Mouse (Mus musculus) 416B (cell line): ENCODE results near the gene Fbrsl1.

Source experiments
- DNase-seq: peaks from one replicate; pipeline ENCODE4 v3.0.0; 2011; ENCODE audit warnings: low read depth

Gene Fbrsl1

DNA sequence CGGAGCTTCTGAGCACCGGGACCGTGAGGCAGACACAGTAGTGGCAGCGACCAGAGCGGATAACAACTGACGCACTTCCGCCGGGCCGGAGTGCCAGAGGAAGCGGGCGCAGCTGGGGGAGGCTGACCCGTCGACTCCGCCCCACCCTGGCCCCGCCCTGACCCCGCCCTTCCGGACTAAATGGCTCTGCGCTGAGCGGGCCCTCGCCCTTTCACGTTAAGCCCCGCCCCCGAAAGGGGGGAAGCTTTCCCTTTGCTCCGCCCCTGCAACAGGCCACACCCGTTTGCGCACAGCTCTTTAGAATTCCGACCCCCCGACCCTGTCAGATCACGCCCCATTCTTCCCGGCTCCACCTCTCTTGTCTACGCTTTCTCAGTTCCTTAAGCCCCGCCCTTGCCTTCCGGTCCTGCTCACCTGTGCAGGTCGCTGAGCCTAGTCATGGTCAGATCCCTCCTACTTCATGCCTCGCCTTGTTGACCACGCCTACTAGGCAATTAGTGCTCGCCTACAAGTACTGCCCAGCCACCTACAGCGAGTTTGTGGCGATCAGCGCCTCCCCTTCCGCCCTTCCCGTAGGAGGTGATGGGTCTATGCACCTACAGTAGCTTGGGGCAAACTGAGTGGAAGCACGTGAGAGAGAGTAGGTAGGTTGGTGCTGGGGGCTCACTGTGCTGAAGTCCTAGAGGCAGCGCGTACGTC is at the start of gene Fbrsl1:
Fbrsl1 (minus strand) TSS at position 68 of the 699 bp plus-strand sequence.
- peak; percentile 98 for DNase-seq

DNA sequence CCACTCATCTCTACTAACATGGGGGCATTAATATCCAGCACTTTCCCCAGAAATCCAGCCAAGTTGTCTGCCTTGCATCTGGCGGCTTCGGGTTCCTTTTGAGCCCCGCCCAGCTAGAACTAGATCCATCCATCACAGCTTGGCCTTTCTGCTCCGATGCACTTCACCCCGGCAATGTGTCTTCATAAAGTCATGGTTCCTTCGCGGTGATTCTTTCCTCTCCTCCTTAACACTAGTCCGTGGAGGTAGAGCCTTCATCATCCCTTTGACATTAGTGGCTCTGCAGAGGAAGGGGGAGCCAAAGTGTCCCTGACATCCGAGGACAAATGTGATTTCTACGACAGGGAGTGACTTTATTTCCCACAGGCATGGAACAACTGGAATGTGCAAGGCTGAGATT is 49.8 kb upstream of the Fbrsl1 start:
- no peak for DNase-seq

DNA sequence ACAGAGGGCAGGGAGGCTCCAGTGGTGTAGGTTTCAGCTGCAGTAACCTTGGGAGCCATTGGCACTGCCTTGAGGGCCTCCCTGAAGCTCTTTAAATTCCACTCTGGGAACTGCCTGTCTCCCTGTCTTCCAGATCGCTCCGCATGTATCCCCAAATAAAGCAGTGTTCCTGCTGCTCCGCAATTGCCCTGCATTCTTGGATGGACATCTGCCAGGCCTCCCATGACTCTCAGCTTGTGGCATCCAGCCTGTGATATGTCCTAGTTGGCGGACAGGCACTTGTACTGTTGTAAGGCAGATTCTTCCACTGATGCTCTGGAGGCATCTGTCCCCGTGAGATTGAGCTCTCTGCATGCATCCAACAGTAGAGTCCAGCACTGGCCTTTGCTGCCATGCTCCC is 49.3 kb upstream of the Fbrsl1 start:
- DNase-seq = no peak

DNA sequence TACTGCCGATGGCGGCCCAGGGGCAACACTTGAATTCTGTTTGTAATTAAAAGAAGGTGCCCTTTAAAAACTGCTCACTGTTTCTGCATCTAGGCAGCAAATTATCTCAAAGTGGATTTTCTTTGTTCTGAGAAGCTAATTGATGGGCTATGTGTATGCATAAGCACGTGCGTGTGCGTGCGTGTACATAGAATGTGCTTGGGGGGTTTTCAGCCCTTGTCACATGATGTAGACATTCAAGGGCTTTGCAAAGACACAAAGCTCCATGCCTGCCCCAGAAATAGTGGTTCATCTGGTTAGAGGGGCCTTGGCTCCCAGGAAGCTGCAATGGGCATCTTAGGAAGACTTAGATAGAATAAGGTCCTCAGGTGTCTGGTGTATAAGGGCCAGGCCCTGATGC is 46.7 kb upstream of the Fbrsl1 start:
- no peak for DNase-seq

DNA sequence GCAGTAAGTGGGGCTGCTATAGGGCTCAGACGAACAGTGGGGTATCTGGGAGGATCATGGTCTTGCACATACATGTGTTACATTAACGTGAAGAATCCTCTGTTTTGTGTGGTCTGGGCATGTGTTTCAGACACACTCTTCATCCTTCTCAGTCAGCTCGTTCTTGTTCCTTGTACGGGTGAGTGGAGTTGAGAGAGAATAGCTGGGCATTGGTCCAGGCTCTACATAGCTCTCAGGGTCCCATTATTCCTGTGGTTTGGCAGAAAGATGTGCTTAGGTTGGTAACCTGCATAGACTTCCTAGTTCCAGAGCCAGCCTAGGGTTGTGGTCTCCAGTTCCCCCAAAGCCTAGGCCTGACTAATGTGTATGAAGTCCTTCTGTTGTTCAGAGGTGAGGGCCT is 46.1 kb upstream of the Fbrsl1 start:
- DNase-seq = no peak

DNA sequence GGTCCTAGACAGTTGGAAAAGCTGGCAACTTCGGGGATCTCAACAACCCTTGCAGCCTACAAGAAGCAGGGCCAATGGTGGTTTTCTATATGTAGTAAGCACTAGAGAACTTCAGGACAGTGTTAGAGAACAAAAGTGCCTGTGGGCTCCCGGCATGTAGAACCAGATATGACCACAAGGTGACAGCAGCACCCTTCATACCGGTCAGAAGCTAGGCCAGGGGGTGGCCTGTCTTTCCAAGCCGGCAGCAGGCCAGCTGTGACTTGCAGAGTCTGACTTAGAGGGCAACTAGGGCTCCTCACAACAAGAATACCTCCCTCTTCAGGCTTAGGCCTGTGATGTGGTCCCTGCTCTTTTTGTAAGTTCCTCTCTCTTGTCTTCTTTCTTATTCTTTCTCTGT is 45.5 kb upstream of the Fbrsl1 start:
- peak; percentile 84 for DNase-seq

DNA sequence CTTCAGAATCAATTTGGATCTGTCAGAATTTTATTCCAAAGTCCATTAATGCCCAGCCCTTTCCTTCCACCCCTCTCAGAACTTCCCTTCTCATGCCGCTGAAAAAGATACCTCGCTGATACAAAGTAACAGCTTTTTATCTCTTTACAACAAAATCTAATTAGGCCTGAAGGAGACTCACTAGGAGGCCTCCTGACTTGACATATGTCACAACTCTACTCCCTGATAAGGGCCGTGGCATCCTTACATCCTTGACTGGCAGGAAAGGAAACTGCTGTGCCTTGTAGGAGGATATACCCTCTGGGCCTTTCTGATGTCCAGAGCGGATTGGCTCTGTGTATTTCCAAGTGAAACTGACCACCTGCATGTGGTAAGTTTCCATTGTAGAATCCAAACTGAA is 41.3 kb upstream of the Fbrsl1 start:
- no peak for DNase-seq

DNA sequence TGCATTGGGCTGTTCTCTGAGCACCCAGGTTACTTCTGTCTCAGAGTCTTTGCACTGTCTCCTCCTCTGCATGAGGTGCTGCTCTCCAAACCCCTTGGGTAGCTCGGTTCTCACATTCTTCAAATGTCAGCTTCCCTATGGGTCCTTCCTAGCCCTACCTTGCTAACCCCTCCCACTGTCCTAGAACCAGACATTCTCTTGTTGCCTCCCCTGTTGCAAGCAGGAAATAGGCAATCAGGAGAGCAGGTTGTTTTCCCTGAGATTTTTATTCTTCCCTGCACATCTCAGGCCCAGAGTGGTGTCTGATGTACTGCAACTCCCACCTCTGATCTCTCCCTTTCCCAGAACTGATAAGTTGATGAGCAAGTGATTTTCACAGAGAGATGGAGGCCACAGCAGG is 39.6 kb upstream of the Fbrsl1 start:
- DNase-seq = no peak

DNA sequence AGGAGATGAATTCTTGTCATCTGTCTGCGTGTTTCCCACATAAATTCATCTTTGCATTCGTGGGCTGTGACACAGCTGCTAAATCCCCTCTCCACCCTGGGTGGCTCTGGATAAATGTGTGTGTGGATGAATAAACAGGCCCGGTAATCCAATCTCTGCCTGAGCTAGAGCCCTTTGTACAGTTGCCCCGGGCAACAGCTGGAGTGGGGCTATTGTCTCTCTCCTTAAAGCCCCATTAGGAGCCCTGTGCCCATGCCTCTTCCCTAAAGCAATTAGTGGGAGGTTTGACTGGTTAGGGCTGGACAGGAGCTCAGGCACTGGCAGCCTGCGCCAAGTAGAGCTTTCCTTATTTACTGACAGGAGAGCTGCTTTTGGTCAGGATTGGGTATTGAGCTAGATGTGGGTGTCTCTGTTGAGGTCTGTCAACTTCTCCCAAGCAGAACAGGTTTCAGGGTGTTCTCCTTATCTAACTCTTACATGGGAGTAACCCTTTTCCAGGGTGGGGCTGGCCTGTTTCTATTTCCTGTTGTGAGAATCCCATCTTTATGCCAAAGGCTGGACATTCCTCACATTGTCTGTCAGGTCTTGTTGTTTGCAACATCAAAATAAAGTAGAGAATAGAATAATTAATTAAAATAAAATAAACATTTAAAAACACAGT is 38.5 kb upstream of the Fbrsl1 start:
- DNase-seq = no peak

DNA sequence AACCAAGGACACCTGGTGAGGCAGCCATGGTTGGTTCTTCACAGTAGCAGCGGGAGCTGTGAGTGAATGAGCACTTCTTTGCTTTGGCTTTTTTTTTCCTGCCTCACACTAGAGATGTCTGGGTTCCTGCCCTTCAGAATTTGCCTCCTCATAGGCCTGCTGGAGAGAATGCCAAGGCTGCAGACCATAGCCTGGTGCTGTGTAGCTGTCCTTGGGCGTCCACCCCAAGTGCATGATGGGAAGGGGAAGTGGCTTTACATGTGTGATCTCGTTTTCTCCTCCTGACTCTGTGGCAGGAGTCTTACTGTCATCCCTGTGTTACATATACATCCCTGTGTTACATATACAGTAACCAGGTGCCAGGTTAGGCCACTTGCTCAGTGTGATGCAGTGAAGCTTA is 36.4 kb upstream of the Fbrsl1 start:
- DNase-seq = peak; percentile 44

DNA sequence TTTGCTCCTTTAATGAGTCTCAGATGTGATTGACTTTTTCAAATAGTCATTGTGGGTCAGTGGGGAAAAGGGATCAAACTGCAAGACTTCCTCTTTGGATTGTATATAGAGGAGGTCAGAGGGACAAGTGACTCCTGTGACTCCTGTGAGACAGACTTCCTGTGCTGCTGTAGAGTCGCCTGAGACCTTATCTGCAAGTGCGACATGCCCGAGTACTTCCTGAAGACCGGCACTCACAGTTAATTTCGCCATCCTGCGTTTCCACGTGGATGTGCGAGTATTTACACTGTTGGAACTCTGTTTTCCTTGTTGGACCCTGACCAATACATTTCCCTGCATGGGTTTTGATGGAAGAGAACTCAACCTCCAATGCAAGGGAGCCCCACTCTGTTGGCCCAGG is 30.9 kb upstream of the Fbrsl1 start:
- peak; percentile 96 for DNase-seq

DNA sequence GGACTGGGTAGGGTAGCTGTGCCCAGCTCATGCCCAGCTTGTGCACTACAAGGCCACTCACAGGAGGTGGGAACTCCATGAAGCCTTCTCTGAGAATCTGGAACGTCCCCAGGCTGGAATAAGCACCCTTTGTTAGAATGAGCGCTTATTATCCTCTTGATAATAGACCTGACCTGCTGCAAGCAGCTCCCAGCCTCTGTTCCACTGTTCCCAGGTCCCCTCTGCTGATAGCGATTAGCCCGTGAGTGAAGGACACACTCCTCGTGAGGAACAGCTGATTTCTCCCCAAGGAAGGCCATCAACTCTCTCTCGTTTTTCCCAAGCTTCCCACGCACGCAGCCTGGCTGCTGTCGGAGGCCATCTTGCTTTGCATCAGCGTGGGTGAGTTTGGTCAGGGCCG is 25.9 kb upstream of the Fbrsl1 start:
- no peak for DNase-seq

DNA sequence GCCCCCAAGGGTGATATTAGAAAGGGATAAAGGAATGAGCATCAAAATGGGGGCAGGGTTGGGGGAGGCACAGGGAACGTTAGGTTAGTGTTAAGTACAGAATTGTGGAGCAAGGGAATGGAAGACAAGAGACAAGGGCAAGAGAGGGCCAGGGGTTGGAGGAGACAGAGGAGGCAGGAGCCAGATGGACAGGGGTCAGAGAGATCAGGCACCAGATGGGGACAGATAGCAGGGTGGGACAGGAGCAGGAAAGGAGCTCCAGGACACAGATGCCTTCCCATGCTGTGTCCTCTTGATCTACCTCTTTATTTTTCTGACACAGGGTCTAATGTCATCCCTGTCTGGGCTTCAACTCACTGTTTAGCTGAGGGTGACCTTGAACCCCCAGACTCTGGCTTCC is 24.5 kb upstream of the Fbrsl1 start:
- no peak for DNase-seq

DNA sequence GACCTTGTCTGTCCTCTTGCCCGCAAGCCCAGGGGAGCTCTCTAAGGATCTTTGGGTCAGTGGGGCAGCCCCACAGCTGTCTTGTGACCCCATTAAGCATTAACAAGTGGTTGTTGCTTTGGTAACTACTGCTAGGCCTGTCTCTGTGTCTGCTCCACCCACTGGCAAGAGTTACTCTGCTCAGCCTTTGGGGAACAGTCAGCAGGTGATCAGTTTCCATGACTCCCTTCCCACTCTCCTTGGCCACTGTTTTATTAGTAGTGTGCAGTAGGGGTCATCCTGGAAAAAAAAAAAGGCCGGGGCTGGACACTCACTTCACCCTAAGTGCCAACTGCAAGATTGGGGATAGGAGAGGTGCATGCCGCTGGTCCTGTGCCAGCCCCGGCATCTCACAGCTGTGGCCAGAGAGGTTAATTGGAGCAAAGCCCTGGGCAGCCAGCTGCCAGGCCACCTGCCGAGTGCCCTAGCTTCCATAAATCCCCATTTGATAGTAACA is 23.7 kb upstream of the Fbrsl1 start:
- DNase-seq = no peak

DNA sequence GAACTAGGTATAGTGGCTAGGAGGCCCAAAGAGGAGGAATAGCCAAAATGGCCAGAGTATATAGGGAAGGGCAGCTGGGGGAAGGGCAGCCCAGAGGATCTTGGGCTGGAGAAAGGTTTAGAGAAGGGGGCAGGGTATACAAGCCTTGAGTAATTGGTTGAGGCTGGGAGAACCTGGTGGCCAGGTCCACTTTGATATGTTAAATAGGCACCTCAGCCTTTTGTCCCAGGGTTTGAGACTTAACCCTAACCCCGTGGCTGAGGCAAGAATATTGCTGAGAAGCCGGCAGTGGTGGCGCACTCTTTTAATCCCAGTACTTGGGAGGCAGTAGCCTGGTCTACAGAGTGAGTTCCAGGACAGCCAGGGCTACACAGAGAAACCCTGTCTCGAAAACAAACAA is 23.0 kb upstream of the Fbrsl1 start:
- no peak for DNase-seq

DNA sequence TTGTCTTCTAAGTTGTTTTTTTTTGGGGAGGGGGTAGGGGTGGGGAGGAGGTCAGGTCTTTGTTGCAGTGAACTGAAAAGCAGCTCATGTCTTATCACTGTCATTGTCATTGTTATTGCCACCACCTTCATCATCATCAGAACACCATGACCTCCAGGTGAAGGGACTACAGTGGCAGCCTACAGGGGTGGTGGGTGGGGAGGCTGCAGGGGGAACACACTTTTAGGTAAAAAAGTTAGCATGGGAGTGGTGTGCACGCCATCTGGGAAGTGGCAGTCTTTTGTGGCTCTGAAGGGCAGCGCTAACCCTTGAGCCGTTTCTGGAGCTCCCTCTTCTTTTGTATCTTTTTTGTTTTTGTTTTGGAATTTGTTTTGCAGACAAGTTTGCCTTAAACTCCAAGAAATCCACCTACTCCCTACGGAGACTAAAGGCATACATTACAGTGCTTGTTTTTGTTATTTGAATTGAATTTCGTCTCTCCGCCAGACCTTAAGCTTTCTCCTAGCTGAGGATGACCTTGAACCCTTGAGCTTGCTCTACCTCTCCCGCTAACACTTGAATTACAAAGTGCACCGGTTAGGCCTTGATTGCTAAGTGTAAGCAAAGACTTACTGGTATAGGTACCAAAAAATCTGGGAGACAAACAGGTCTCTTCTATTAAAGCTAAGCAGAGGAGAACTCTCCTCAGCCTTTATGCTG is 21.1 kb upstream of the Fbrsl1 start:
- no peak for DNase-seq

DNA sequence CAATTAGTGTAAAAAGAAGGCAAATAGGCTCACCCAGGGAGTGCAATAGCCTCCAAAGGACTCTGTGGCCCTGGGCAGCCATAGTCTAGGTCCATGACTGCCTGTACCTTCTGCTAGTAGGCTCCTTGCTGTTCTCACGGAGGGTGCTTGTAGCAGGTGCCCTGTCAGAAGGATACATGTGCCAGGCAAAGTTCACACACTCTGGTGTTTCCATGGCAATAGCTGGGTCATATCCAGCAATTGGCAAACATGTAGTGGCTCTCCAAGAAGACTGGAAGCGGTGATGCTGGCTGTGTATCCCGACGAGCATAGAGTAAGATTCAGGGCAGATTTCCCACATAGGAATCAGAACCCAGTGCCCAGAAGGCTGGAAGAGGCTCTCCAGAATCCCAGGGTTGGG is 20.0 kb upstream of the Fbrsl1 start:
- no peak for DNase-seq

DNA sequence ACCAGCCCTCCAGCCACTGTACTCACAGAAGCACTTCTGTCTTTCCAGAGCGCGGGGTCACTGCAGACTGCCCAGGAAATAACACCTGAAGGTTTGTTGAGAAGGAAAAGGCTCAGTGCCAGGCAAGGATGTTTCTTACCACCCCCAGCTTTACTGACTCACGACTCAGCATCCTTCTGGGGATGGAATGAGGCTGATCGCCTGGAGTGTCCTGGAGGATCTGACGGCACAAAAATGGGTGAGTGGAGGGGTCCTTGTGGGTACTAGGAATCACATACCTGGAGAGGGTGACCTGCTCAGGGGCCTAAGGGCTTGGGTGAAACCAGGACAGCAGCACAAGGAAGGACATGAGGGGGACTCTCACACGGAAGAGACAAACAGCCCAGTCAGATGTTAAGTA is 19.4 kb upstream of the Fbrsl1 start:
- no peak for DNase-seq

DNA sequence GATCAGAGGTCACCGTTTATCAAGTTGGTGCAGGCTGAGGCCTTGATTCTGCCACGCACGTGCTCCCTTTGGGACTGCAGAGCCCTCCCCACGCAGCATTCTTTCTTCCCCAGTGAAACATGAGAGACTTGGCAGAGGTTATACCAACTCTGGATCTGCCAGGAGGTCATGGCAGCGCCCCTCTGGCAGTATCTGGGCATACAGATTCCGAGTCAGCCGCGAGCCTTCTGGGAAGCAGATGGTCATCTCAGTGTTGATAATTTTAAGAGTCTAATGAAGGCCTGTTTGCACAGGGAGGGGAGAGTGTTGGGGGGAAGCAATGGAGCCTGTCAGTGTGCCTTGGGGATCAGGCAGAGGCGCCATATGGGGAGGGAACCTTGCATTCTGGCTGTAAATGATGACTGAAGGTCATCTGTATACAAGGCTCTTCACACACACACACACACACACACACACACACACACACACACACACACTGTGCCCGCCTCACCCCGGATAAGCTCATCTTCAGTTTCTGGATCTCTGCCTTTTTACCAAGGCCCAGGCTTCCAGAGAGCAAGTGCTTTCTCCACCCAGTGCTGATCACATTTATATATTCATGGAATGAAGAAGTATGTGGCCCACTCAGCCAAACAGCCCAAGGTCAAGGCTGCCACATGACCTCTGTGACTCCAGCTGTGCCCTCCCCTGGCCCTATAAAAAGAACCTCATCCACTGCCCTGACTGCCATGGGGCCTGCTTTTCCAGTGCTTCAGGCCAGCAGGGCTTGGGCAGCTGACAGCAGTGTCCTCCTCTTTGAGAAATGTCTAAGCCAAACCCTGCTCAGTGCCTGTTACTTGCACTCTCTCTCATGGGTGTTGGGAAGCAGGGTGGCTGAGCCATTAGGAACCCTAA is 18.5 kb upstream of the Fbrsl1 start:
- DNase-seq = no peak

DNA sequence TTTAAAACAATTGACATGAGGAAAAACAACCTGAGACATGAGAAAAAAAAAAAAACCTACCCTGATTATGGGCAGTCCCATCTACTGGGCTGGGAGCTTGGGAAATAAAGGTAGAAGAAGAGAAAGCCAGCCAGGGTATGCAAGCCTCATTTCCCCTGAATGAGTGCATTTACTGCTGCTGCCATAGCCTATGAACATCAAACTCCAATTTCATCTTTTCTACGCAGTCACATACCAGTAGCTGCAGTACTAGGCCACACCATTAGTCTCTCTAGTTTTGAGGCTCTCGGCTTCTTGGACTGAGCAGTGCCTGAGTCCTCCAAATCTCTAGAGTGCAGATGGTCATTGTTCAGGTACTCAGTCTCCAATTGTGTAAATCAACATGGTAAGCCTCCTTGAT is 14.3 kb upstream of the Fbrsl1 start:
- no peak for DNase-seq

DNA sequence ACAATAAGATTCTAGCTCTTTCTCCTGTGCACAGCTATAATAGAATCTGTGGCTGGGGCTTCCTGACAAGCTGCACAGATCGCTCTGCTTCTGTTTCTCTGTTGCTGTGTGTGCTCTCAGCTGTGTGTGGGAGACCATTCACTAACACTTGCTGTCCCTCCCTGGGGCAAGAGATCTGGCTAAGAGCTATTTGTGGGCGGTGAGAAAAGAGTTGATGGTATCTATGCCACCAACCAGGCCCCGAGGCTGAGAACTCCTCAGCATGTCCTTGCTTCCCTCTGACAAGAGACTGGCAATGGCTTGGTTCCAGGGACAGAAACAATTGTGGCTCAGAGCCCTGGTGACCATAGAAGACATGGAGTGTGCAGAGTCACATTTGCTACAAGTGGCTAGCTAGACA is 10.6 kb upstream of the Fbrsl1 start:
- DNase-seq = no peak

DNA sequence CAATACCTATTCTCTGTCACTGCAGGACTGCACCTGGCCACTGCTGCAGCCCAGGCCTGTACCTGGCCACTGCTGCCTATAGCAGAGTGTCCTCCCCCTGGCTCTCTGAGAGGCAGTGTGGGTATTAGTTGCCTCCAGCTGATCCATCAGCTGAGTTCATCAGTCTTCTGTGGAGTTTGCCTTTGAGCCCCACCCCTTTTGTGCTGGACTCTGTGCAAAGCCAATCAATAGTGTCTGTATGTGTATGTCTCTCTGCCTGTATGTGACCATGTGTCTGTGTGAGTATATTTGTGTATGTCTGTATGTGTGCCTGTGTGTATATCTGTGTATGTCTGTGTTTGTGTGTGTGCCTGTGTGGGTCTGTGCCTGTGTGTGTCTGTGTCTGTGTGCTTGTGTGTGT is 7.0 kb upstream of the Fbrsl1 start:
- no peak for DNase-seq
